Comparison of ENCODE assay signal across 9 mouse cellular contexts in the genomic region with DNA sequence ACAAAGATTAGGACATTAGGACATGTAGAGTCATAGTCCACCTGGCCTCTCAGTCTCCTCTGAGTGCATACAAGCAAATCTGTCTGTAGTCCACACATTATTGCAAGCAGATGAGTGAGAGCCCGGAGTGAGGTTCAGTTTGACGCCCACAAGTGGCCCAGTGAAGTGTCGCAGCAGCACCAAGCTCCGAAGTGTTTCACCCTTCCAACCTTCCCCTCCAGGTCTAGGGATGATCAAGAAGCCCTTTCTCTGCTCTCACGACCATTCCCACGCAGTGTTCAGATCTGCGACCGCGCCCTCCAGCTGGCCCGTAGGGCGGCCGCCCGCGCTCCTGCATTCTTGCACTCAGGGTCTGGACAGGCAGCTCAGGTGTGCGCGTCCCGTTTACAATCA. TPM values are rescaled to one million over a fixed set of nuclear protein-coding genes. Genes with fewer than 3 reads are reported as not detected.
DNase-seq lines count a peak whose midpoint lies in the region; ATAC-seq and TF ChIP-seq lines count a peak whose summit lies in the region.
"Had no signal": no experiment of that assay in that cellular context is flagged by ENCODE, and none has a peak within 500 bp of the region (broad histone marks: within the 10 kb centered on the region; RNA-seq: fewer than 3 reads in every experiment).

No protein-coding gene starts in this region.

- peak overlapping the region; percentile 94 for H3K4me2 ChIP-seq in heart, embryonic 12.5 days
- H3K4me2 ChIP-seq in forebrain, embryonic 16.5 days (ENCODE audit: low read length), result peak overlapping the region; percentile 86
- peak overlapping the region; percentile 69 for H3K4me2 ChIP-seq in liver, embryonic 15.5 days

- no peak for TF ChIP-seq CTCF in ES-Bruce4 (IDR thresholded peaks at IDR 0.05; ENCODE audit: low read depth, low read length)

- H3K4me3 ChIP-seq in heart, embryonic 12.5 days, result peak overlapping the region; percentile 78
- peak overlapping the region; percentile 73 for H3K4me3 ChIP-seq in ES-Bruce4 (ENCODE audit: low read depth, low read length)
- H3K4me3 ChIP-seq in forebrain, embryonic 16.5 days (replicated peaks; ENCODE audit: low read length), result peak overlapping the region; percentile 88
- H3K4me3 ChIP-seq in liver, embryonic 15.5 days (replicated peaks), result peak overlapping the region; percentile 56

- WGBS in heart, embryonic 12.5 days, result 2% methylated on average over 17 of the region's 17 CpGs
- WGBS in forebrain, embryonic 16.5 days, result 1% methylated on average over 17 of the region's 17 CpGs
- 3% methylated on average over 17 of the region's 17 CpGs for WGBS in liver, embryonic 15.5 days (ENCODE audit: insufficient replicate concordance)

- H3K27ac ChIP-seq in heart, embryonic 12.5 days (ENCODE audit: poor library complexity, severe bottlenecking), result no peak overlapping the region
- H3K27ac ChIP-seq in ES-Bruce4 (ENCODE audit: insufficient read depth, low read length), result no peak overlapping the region
- no peak overlapping the region for H3K27ac ChIP-seq in forebrain, embryonic 16.5 days (ENCODE audit: low read length)
- H3K27ac ChIP-seq in liver, embryonic 15.5 days (replicated peaks), result no peak overlapping the region

- TF ChIP-seq EP300 in ES-Bruce4 (IDR thresholded peaks at IDR 0.05; ENCODE audit: insufficient read depth, low read depth, low read length), result no peak

- H3K9ac ChIP-seq in heart, embryonic 12.5 days, result peak overlapping the region; percentile 71; the same call in 1 of the 2 replicates
- peak overlapping the region; percentile 7 for H3K9ac ChIP-seq in ES-Bruce4 (ENCODE audit: low read depth, poor library complexity, severe bottlenecking)
- peak overlapping the region; percentile 81 for H3K9ac ChIP-seq in forebrain, embryonic 16.5 days (replicated peaks; ENCODE audit: low read depth, low read length)
- no peak overlapping the region for H3K9ac ChIP-seq in liver, embryonic 15.5 days

- H3K36me3 ChIP-seq in heart, embryonic 12.5 days, result no peaks in the 10 kb centered on the region
- H3K36me3 ChIP-seq in ES-Bruce4 (ENCODE audit: control insufficient read depth, insufficient read depth, low read length, poor library complexity, severe bottlenecking), result no peaks in the 10 kb centered on the region
- no peaks in the 10 kb centered on the region for H3K36me3 ChIP-seq in forebrain, embryonic 16.5 days (ENCODE audit: control insufficient read depth, insufficient read depth)
- no peaks in the 10 kb centered on the region for H3K36me3 ChIP-seq in liver, embryonic 15.5 days (replicated peaks)

- intact Hi-C loops in gastrocnemius, postnatal 36 days (cut with DNase I), result no loop called here

- no peak for DNase-seq in heart, adult 18-20 months
- no peak for DNase-seq in gastrocnemius, postnatal 25 days
- no peak for DNase-seq in gastrocnemius, postnatal 36 days

- no peaks in the 10 kb centered on the region for H3K9me3 ChIP-seq in heart, embryonic 12.5 days (replicated peaks)
- no peaks in the 10 kb centered on the region for H3K9me3 ChIP-seq in ES-Bruce4 (replicated peaks; ENCODE audit: control insufficient read depth, insufficient read depth, low read length, poor library complexity, severe bottlenecking)
- no peaks in the 10 kb centered on the region for H3K9me3 ChIP-seq in forebrain, embryonic 16.5 days (ENCODE audit: control insufficient read depth, low read length)
- H3K9me3 ChIP-seq in liver, embryonic 15.5 days (replicated peaks), result no peaks in the 10 kb centered on the region

- peaks cover 8% of the 10 kb centered on the region; the same call in 1 of the 2 replicates for H3K4me1 ChIP-seq in heart, embryonic 12.5 days (replicated peaks)
- no peaks in the 10 kb centered on the region for H3K4me1 ChIP-seq in ES-Bruce4 (ENCODE audit: control insufficient read depth, insufficient read depth, low read length)
- peaks cover 13% of the 10 kb centered on the region for H3K4me1 ChIP-seq in forebrain, embryonic 16.5 days (replicated peaks; ENCODE audit: control insufficient read depth, insufficient read depth, low read length)
- no peaks in the 10 kb centered on the region for H3K4me1 ChIP-seq in liver, embryonic 15.5 days (replicated peaks)

- TF ChIP-seq POLR2A in ES-Bruce4 (IDR thresholded peaks at IDR 0.05; ENCODE audit: insufficient read depth, low read length), result no peak

- H3K27me3 ChIP-seq in heart, embryonic 12.5 days (replicated peaks), result no peaks in the 10 kb centered on the region; the same call in 1 of the 2 replicates
- peaks cover 10% of the 10 kb centered on the region; the same call in 1 of the 2 replicates for H3K27me3 ChIP-seq in ES-Bruce4 (ENCODE audit: control insufficient read depth, insufficient read depth, low read length, poor library complexity, severe bottlenecking)
- no peaks in the 10 kb centered on the region for H3K27me3 ChIP-seq in forebrain, embryonic 16.5 days (replicated peaks; ENCODE audit: control insufficient read depth, insufficient read depth, low read length)
- H3K27me3 ChIP-seq in liver, embryonic 15.5 days, result peaks cover 49% of the 10 kb centered on the region
- H3K27me3 ChIP-seq: CH12.LX had no signal

- no peak for ATAC-seq in heart, embryonic 12.5 days (ENCODE audit: insufficient number of reproducible peaks, low FRiP score)
- ATAC-seq in forebrain, embryonic 16.5 days, result no peak
- ATAC-seq in liver, embryonic 15.5 days (ENCODE audit: insufficient read depth), result no peak
- no peak for ATAC-seq in cerebellum, adult (ENCODE audit: insufficient number of reproducible peaks, low FRiP score, low TSS enrichment)

RNA-seq across cellular contexts. Expression of a gene that starts 0.3 kb away (rescaled TPM):
- polyA plus RNA-seq in heart, embryonic 12.5 days (2016; fragmentation: Nextera tagmentation; extraction: Ambion mirVana), result 6.7 and 7.8 TPM in 2 replicates
- 1 to 10 TPM; 1.2 to 1.5 TPM for total RNA-seq in heart, adult 18-20 months (2021)
- 8.7 and 11.9 TPM in 2 replicates for polyA plus RNA-seq in ES-Bruce4 (2011; ENCODE audit: insufficient read depth, insufficient read length, low read depth, missing spikeins)
- polyA plus RNA-seq in forebrain, embryonic 16.5 days (2015; fragmentation: Nextera tagmentation; extraction: Ambion mirVana), result 15.6 and 18.1 TPM in 2 replicates
- polyA plus RNA-seq in liver, embryonic 15.5 days (2015; fragmentation: Nextera tagmentation; extraction: Ambion mirVana), result 0.26 and 0.45 TPM in 2 replicates
- 1 to 10 TPM; 1.0 to 1.8 TPM for total RNA-seq in gastrocnemius, postnatal 25 days (2021)
- total RNA-seq in gastrocnemius, postnatal 36 days (2021), result 1 to 10 TPM; 1.1 TPM
